Mouse (Mus musculus): ENCODE results near the gene Mpzl3.

- no peak for TF ChIP-seq CTCF (IDR thresholded peaks at IDR 0.05; ENCODE audit: low read depth)
- TF ChIP-seq EP300 (IDR thresholded peaks at IDR 0.05; ENCODE audit: low read depth), result no peak
Measured at GRCm38 (mm10) chr9:45040066-45040845, 14.7 kb upstream of the Mpzl3 start.

Measured in heart, postnatal 0 days (tissue).